Mouse (Mus musculus) inflammation-experienced regulatory T-cells (primary cell): Measurements from ENCODE around the gene Rfx7. TPM values are rescaled to one million over a fixed set of nuclear protein-coding genes. Genes with fewer than 3 reads are reported as not detected.

Experiments used
- polyA plus RNA-seq, 2 experiments: library from polyadenylated mRNA; unstranded; fragments of 100-300 nt; shearing (Covaris generic); gene quantifications; one replicate each; pipeline ENCODE4 v1.2.1; 2017

Gene Rfx7
- 10 to 100 TPM; 33.2 to 53.8 TPM for polyA plus RNA-seq

DNA sequence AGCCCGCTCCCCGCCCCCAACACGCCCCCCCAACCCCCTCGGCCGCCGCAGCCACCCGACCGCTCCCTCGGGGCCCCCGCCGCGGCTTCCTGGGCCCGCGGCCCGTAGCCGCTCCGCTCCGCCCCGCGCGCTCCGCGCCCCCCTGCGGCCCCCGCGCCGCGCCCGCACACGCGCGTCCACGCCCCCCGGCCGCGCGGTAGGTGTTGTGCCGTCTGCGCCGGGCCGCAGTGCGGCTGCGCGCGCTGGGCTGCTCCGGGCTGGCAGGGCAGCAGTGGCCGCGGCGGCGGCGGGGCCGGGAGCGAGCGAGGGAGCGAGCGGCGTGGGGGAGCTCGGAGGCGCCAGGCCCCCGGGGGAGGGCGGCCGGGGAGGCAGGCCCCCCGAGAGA, at the start of gene Rfx7:
Gene Rfx7, plus strand, starts transcription at position 245 of the 385 bp plus-strand sequence.

DNA sequence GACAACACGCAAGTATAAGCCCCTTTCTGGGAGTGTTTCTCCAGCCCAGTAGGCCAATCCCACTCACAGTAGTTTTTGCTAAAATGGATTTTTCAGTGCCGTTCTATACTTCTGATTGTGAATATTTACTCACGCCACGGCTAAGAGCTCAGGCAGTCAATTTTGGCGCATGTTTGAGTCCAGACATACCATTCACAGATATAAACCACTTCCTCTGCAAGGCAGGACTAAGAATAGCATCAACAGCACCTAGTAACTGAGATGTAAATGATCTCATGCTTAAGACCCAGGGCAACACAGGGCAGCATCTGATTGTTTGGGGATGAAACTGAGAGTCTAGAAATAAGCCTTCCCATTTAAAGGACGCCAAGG, 39.9 kb upstream of the Rfx7 start, which contains the start of gene Tex9:
Gene Tex9, minus strand, starts transcription at position 19 of the 372 bp plus-strand sequence.

DNA sequence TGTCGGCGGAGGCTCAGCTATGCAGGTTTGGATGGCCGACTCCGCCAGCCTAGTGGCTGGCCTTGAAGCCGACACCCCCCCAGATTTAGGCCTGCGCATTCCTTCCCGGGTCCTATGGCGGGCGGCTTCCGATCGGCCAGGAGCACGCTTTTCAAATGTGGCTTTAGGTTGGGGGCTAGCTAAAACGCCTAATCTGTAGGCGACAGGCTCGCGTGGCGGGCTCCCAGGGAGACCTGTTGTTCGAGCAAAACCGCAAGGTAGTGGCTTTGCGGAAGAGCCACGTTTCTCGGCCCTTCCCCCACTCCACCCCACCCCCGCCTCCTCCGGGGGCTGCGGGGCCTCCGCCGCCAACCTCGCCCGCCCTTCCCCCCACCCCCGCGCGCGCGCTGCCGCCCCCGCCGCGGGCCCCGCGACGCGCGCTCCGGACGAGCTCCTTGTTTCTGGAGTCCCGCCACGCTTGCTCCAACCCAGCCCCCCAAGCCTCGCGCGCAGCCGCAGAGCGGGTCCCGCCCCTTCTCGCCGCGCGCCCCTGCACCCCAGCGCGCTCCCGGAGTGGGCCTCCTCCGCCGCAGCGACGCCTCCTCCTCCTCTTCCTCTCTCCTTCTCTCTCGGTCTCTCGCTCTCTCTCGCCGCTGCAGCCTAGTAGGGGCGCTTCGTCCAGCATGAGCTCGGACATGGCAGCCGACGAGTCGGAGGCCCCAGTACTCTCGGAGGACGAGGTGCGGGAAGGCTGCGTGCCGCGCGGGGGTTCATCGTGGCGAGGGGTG, 130.0 kb downstream of the Rfx7 start, which contains the start of gene Nedd4:
Gene Nedd4, plus strand, starts transcription at position 452 of the 767 bp plus-strand sequence.

Other genes starting within 250 kb of the Rfx7 start
- 10 to 100 TPM in 1 of 2 experiments, 1 to 10 TPM in 1; 5.5 to 11.6 TPM for gene Mns1, start 94.2 kb upstream of the Rfx7 start, polyA plus RNA-seq
- 10 to 100 TPM in 1 of 2 experiments, 1 to 10 TPM in 1; 9.9 to 15.5 TPM for gene Tex9, start 40.0 kb upstream of the Rfx7 start, polyA plus RNA-seq
- gene Nedd4, start 130.1 kb downstream of the Rfx7 start, polyA plus RNA-seq: 10 to 100 TPM in 1 of 2 experiments, 1 to 10 TPM in 1; 4.7 to 14.5 TPM